9 mouse cellular contexts compared by ENCODE assay signal in the genomic region with DNA sequence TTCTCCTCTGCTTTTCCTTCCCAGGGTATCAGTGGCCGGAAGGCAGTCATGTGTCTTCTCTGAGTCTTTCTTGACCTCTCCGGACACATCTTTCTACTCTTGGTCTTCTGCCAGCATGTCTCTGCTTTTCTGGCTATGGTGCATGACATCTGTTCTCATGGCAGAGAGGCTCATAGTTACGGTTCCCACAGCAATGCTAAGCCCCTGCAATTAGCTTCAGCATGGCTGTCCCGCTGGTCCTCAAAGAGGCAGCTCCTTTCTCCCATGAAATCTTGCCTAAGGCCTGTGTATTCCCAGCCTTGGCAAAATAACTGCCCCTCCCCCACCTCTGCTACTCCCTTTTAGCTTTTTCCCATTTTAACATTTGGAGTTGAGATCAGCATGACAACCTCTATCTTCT.
A peak's percentile ranks its signal among the peaks of the same experiment; 100 is the strongest.
DNase-seq lines count a peak whose midpoint lies in the region; ATAC-seq and TF ChIP-seq lines count a peak whose summit lies in the region.
"Had no signal": no experiment of that assay in that cellular context is flagged by ENCODE, and none has a peak within 500 bp of the region (broad histone marks: within the 10 kb centered on the region; RNA-seq: fewer than 3 reads in every experiment).

No protein-coding gene starts in this region.

- TF ChIP-seq CTCF in gastrocnemius, adult 2 months (IDR thresholded peaks at IDR 0.05), result no peak

- no peak overlapping the region for H3K4me3 ChIP-seq in midbrain, embryonic 13.5 days (replicated peaks)
- H3K4me3 ChIP-seq in midbrain, embryonic 11.5 days (ENCODE audit: low read depth, low read length), result no peak overlapping the region
- H3K4me3 ChIP-seq in gastrocnemius, adult 2 months, result no peak overlapping the region
- H3K4me3 ChIP-seq: embryonic facial prominence, embryonic 15.5 days had no signal

- H3K27me3 ChIP-seq in midbrain, embryonic 13.5 days, result no peaks in the 10 kb centered on the region
- H3K27me3 ChIP-seq in midbrain, embryonic 11.5 days (ENCODE audit: control insufficient read depth, insufficient read depth, low read length), result no peaks in the 10 kb centered on the region
- H3K27me3 ChIP-seq: embryonic facial prominence, embryonic 15.5 days had no signal

- intact Hi-C loops in heart, postnatal 25 days (cut with DNase I), result no loop called here
- intact Hi-C loops in gastrocnemius, adult 2 months (cut with DNase I), result no loop called here

- H3K27ac ChIP-seq in midbrain, embryonic 13.5 days, result no peak overlapping the region
- no peak overlapping the region for H3K27ac ChIP-seq in midbrain, embryonic 11.5 days (ENCODE audit: low read depth, low read length)
- no peak overlapping the region for H3K27ac ChIP-seq in gastrocnemius, adult 2 months
- H3K27ac ChIP-seq: embryonic facial prominence, embryonic 15.5 days had no signal

- 67% methylated on average over 4 of the region's 4 CpGs for WGBS in midbrain, embryonic 13.5 days
- 66% methylated on average over 4 of the region's 4 CpGs for WGBS in midbrain, embryonic 11.5 days

- no peaks in the 10 kb centered on the region for H3K36me3 ChIP-seq in midbrain, embryonic 13.5 days
- no peaks in the 10 kb centered on the region for H3K36me3 ChIP-seq in midbrain, embryonic 11.5 days (ENCODE audit: control insufficient read depth, insufficient read depth, low read length)
- H3K36me3 ChIP-seq: embryonic facial prominence, embryonic 15.5 days had no signal

- no peaks in the 10 kb centered on the region for H3K9me3 ChIP-seq in midbrain, embryonic 13.5 days
- no peaks in the 10 kb centered on the region for H3K9me3 ChIP-seq in midbrain, embryonic 11.5 days (ENCODE audit: control insufficient read depth, low read length)
- H3K9me3 ChIP-seq: embryonic facial prominence, embryonic 15.5 days had no signal

- H3K4me2 ChIP-seq in midbrain, embryonic 13.5 days (replicated peaks), result no peak overlapping the region
- no peak overlapping the region for H3K4me2 ChIP-seq in midbrain, embryonic 11.5 days
- H3K4me2 ChIP-seq: embryonic facial prominence, embryonic 15.5 days had no signal

- H3K4me1 ChIP-seq in midbrain, embryonic 13.5 days (replicated peaks), result 0 out of 2 replicates have a peak, but pooled peaks cover 5% of the 10 kb centered on the region
- H3K4me1 ChIP-seq in midbrain, embryonic 11.5 days (ENCODE audit: control insufficient read depth, insufficient read depth, low read length), result no peaks in the 10 kb centered on the region
- H3K4me1 ChIP-seq: embryonic facial prominence, embryonic 15.5 days had no signal

- DNase-seq in heart, adult 8-10 months (ENCODE audit: low spot score), result peak; percentile 53
- DNase-seq in heart, postnatal 25 days (ENCODE audit: low spot score), result no peak
- DNase-seq in midbrain, embryonic 11.5 days (ENCODE audit: low spot score, missing footprints), result no peak
- peak; percentile 22 for DNase-seq in gastrocnemius, adult 2 months
- peak; percentile 74 for DNase-seq in retina, embryonic 14.5 days (ENCODE audit: low spot score)
- DNase-seq in left cerebral cortex, adult 18-20 months (ENCODE audit: low spot score in 2 of 2), result no peak

- H3K9ac ChIP-seq in midbrain, embryonic 13.5 days (replicated peaks), result no peak overlapping the region
- no peak overlapping the region for H3K9ac ChIP-seq in midbrain, embryonic 11.5 days (ENCODE audit: low read length)
- H3K9ac ChIP-seq: embryonic facial prominence, embryonic 15.5 days had no signal

- peak; percentile 71 for ATAC-seq in midbrain, embryonic 13.5 days
- no peak for ATAC-seq in midbrain, embryonic 11.5 days (ENCODE audit: low FRiP score)
- ATAC-seq in inflammation-experienced regulatory T-cells, adult 6 months, result no peak

Comparison
In these comparisons a context has a peak if more than half of its experiments do, and no peak if none do; other contexts are left out.
1. DNase-seq: peak in heart, adult 8-10 months (single experiment), gastrocnemius, adult 2 months (single experiment) and retina, embryonic 14.5 days (single experiment); none in heart, postnatal 25 days (single experiment), midbrain, embryonic 11.5 days (single experiment) and left cerebral cortex, adult 18-20 months (0 of 2).